In genomic region chr8:35960867-35961614, GRCm38 (mm10) we compare ENCODE assay signal across 11 mouse cellular contexts.
DNase-seq lines count a peak whose midpoint lies in the region; ATAC-seq and TF ChIP-seq lines count a peak whose summit lies in the region.
"Had no signal": no experiment of that assay in that cellular context is flagged by ENCODE, and none has a peak within 500 bp of the region (broad histone marks: within the 10 kb centered on the region; RNA-seq: fewer than 3 reads in every experiment).

No protein-coding gene starts in this region.

- TF ChIP-seq CTCF in lung, embryonic 14.5 days (IDR thresholded peaks at IDR 0.05; ENCODE audit: low read depth) = no peak

- ATAC-seq in heart, embryonic 13.5 days (ENCODE audit: extremely low read depth, insufficient number of reproducible peaks, low FRiP score, low TSS enrichment) = no peak
- ATAC-seq in lung, embryonic 14.5 days (ENCODE audit: insufficient read depth) = peak; percentile 62; the same call in 1 of the 2 replicates
- no peak for ATAC-seq in limb, embryonic 11.5 days (ENCODE audit: insufficient number of reproducible peaks, low FRiP score, low TSS enrichment, low read depth)

- peak overlapping the region; percentile 10 for H3K4me2 ChIP-seq in heart, embryonic 13.5 days
- no peak overlapping the region for H3K4me2 ChIP-seq in lung, embryonic 14.5 days
- no peak overlapping the region for H3K4me2 ChIP-seq in limb, embryonic 11.5 days (ENCODE audit: low read depth, severe bottlenecking)

- 20% methylated on average over 9 of the region's 9 CpGs for WGBS in heart, embryonic 13.5 days
- 44% methylated on average over 9 of the region's 9 CpGs for WGBS in lung, embryonic 14.5 days
- WGBS in forebrain, embryonic 10.5 days = 84% methylated on average over 9 of the region's 9 CpGs
- WGBS in limb, embryonic 11.5 days = 81% methylated on average over 9 of the region's 9 CpGs

- no peak for DNase-seq in heart, postnatal 25 days (ENCODE audit: low spot score)
- DNase-seq in lung, embryonic 14.5 days = no peak
- DNase-seq in lung, postnatal 10 days = no peak
- DNase-seq in forebrain, embryonic 10.5 days (ENCODE audit: extremely low spot score, low spot score) = no peak
- no peak for DNase-seq in limb, embryonic 11.5 days (ENCODE audit: low spot score)
- no peak for DNase-seq in T-cell, adult 2 months (ENCODE audit: low spot score)
- DNase-seq in cerebellum, adult 11 months = no peak
- DNase-seq: adrenal gland, postnatal 25 days; thymus, postnatal 25 days had no signal

- H3K4me1 ChIP-seq in heart, embryonic 13.5 days = peaks cover 46% of the 10 kb centered on the region
- H3K4me1 ChIP-seq in lung, embryonic 14.5 days (ENCODE audit: insufficient read depth) = peaks cover 13% of the 10 kb centered on the region
- peaks cover 39% of the 10 kb centered on the region for H3K4me1 ChIP-seq in forebrain, embryonic 10.5 days
- 0 out of 2 replicates have a peak, but pooled peaks cover 3% of the 10 kb centered on the region for H3K4me1 ChIP-seq in limb, embryonic 11.5 days (ENCODE audit: control insufficient read depth, insufficient read depth, low read length)

- H3K36me3 ChIP-seq in heart, embryonic 13.5 days = no peaks in the 10 kb centered on the region
- no peaks in the 10 kb centered on the region for H3K36me3 ChIP-seq in lung, embryonic 14.5 days (ENCODE audit: insufficient read depth)
- no peaks in the 10 kb centered on the region for H3K36me3 ChIP-seq in forebrain, embryonic 10.5 days (replicated peaks)
- H3K36me3 ChIP-seq in limb, embryonic 11.5 days (ENCODE audit: control insufficient read depth, insufficient read depth, low read length) = no peaks in the 10 kb centered on the region
- H3K36me3 ChIP-seq: kidney, embryonic 15.5 days had no signal

- no peak overlapping the region for H3K4me3 ChIP-seq in heart, embryonic 13.5 days
- no peak overlapping the region for H3K4me3 ChIP-seq in lung, embryonic 14.5 days (ENCODE audit: low read depth, low read length)
- no peak overlapping the region for H3K4me3 ChIP-seq in forebrain, embryonic 10.5 days
- H3K4me3 ChIP-seq in limb, embryonic 11.5 days (ENCODE audit: low read depth, low read length) = no peak overlapping the region
- H3K4me3 ChIP-seq: kidney, embryonic 15.5 days had no signal

- H3K9me3 ChIP-seq in heart, embryonic 13.5 days = no peaks in the 10 kb centered on the region
- no peaks in the 10 kb centered on the region for H3K9me3 ChIP-seq in lung, embryonic 14.5 days (ENCODE audit: low read depth, low read length)
- no peaks in the 10 kb centered on the region for H3K9me3 ChIP-seq in forebrain, embryonic 10.5 days
- H3K9me3 ChIP-seq in limb, embryonic 11.5 days (ENCODE audit: control insufficient read depth, low read length) = no peaks in the 10 kb centered on the region
- H3K9me3 ChIP-seq: kidney, embryonic 15.5 days had no signal

- H3K27ac ChIP-seq in heart, embryonic 13.5 days (replicated peaks) = peak overlapping the region; percentile 46
- H3K27ac ChIP-seq in lung, embryonic 14.5 days (ENCODE audit: low read depth) = peak overlapping the region; percentile 15; the same call in 1 of the 2 replicates
- 0 out of 2 replicates have a peak overlapping the region, but pooled peaks have one; percentile 71 for H3K27ac ChIP-seq in forebrain, embryonic 10.5 days
- 0 out of 2 replicates have a peak overlapping the region, but pooled peaks have one; percentile 15 for H3K27ac ChIP-seq in limb, embryonic 11.5 days (replicated peaks; ENCODE audit: low read depth, low read length)
- H3K27ac ChIP-seq: kidney, embryonic 15.5 days had no signal

- no peaks in the 10 kb centered on the region for H3K27me3 ChIP-seq in heart, embryonic 13.5 days (replicated peaks)
- no peaks in the 10 kb centered on the region for H3K27me3 ChIP-seq in lung, embryonic 14.5 days (ENCODE audit: insufficient read depth, low read length)
- H3K27me3 ChIP-seq in forebrain, embryonic 10.5 days (ENCODE audit: poor library complexity, severe bottlenecking) = no peaks in the 10 kb centered on the region
- H3K27me3 ChIP-seq in limb, embryonic 11.5 days (ENCODE audit: control insufficient read depth, insufficient read depth, low read length) = no peaks in the 10 kb centered on the region
- H3K27me3 ChIP-seq: kidney, embryonic 15.5 days had no signal

- H3K9ac ChIP-seq in heart, embryonic 13.5 days = no peak overlapping the region; the same call in 1 of the 2 replicates
- no peak overlapping the region for H3K9ac ChIP-seq in lung, embryonic 14.5 days
- H3K9ac ChIP-seq in limb, embryonic 11.5 days (ENCODE audit: low read length) = no peak overlapping the region
- H3K9ac ChIP-seq: kidney, embryonic 15.5 days had no signal

- intact Hi-C loops in heart, postnatal 25 days (cut with DNase I) = no loop called here

Comparison
In these comparisons a context has a peak if more than half of its experiments do, and no peak if none do; other contexts are left out.
1. H3K27ac ChIP-seq: peak in every context shown above with its lines; median percentile 71 in forebrain, embryonic 10.5 days; 46 in heart, embryonic 13.5 days; 15 in lung, embryonic 14.5 days; 15 in limb, embryonic 11.5 days.